Mouse (Mus musculus) heart, embryonic 15.5 days (tissue): Measurements from ENCODE around the gene Zfp787. TPM values are rescaled to one million over a fixed set of nuclear protein-coding genes. Genes with fewer than 3 reads are reported as not detected.
"Not testable (repeated sequence)": the region's sequence is repeated elsewhere in the genome, so short reads cannot be mapped to it uniquely, and the experiment has no call there.

Experiments
- ATAC-seq: fragments of 200-750 bp; cut with Nextera tagmentation; replicated peaks from 2 replicates; pipeline ENCODE4 v1.8.0; 2017; ENCODE audit warnings: low read depth, moderate TSS enrichment; ENCODE audit not compliant: insufficient number of reproducible peaks, insufficient read depth, low FRiP score
- H3K27ac ChIP-seq: fragments of 300-500 bp; sonication (generic); 2 replicates; pipeline ENCODE4 v1.5.1; 2015; ENCODE audit warnings: mild to moderate bottlenecking, inconsistent platforms
- H3K27me3 ChIP-seq: fragments of 300-500 bp; sonication (generic); 2 replicates; pipeline ENCODE4 v1.6.1; 2015; ENCODE audit warnings: inconsistent platforms
- H3K36me3 ChIP-seq: fragments of 300-500 bp; sonication (generic); 2 replicates; pipeline ENCODE4 v1.6.1; 2015; ENCODE audit warnings: mild to moderate bottlenecking, inconsistent platforms
- H3K4me1 ChIP-seq: fragments of 300-500 bp; sonication (generic); replicated peaks from 2 replicates; pipeline ENCODE4 v1.6.1; 2015; ENCODE audit warnings: inconsistent platforms
- H3K4me2 ChIP-seq: fragments of 300-500 bp; sonication (generic); 2 replicates; pipeline ENCODE4 v1.6.1; 2015; ENCODE audit warnings: inconsistent platforms, mild to moderate bottlenecking, moderate library complexity
- H3K4me3 ChIP-seq: fragments of 300-500 bp; sonication (generic); 2 replicates; pipeline ENCODE4 v1.5.1; 2015; ENCODE audit warnings: mild to moderate bottlenecking, inconsistent platforms
- H3K9ac ChIP-seq: fragments of 300-500 bp; sonication (generic); 2 replicates; pipeline ENCODE4 v1.6.1; 2015; ENCODE audit warnings: mild to moderate bottlenecking, inconsistent platforms
- H3K9me3 ChIP-seq: fragments of 300-500 bp; sonication (generic); replicated peaks from 2 replicates; pipeline ENCODE4 v1.6.1; 2016; ENCODE audit warnings: inconsistent platforms
- WGBS: fragments of 180-500 bp; shearing (Covaris S2); methylation state at CpG from one replicate; pipeline ENCODE4 v1.1.7; 2015; ENCODE audit warnings: mixed read lengths; 5-methylcytosine and 5-hydroxymethylcytosine counted together
- polyA plus RNA-seq: library from polyadenylated mRNA; unstranded; fragments of >200 nt; fragmentation: Nextera tagmentation; extraction: Ambion mirVana; gene quantifications from 2 replicates; pipeline ENCODE4 v1.2.1, GENCODE M21; 2015

Gene Zfp787
- polyA plus RNA-seq, 1 experiment from 2014 or later, result 19.8 TPM

DNA sequence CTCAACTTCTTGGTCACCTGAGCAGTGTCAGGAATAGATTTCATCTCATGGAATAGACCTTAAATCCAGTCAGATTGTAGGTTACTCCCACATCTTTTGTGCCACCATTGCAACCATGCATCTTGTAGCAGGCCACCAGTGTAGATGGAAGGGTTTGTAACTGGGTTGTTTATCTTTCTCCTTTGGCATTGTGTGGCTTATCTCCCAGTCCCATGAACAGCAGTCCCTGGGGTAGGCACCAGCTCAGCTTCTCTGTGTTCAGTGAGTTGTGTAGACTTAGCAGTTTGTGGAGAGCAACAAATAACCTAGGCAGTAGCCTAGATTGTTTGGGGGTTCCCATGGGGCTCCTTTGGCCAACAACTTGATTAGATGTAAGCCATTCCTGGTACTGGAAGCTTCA, 27.1 kb upstream of the Zfp787 start:
- H3K4me2 ChIP-seq, result no peak overlapping the region
- H3K36me3 ChIP-seq, result peaks cover 20% of the 10 kb centered on the region
- H3K27ac ChIP-seq, result no peak overlapping the region
- no peak for ATAC-seq
- H3K4me3 ChIP-seq, result no peak overlapping the region
- H3K27me3 ChIP-seq, result no peaks in the 10 kb centered on the region
- H3K4me1 ChIP-seq, result peaks cover 23% of the 10 kb centered on the region
- H3K9me3 ChIP-seq, result no peaks in the 10 kb centered on the region
- no peak overlapping the region for H3K9ac ChIP-seq

DNA sequence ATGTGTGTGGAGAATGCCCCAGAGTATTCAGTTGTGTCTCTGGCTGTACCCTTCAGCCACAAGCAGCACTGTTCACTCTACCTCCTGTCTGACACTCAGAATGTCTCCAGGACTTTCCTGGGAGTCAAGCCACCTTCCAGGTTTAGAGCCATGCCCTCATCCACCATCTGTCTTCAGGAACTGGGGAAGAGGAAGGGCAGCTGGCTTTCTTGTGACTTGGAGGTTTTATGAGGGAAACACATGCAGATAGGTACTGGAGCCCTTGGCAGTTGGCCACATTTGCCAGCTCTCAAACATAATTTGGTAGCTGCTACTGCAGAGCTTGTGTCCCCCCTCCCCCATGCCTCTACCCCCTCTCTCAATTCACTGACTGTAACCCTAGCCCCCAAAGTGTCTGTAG, 23.2 kb upstream of the Zfp787 start:
- H3K27me3 ChIP-seq, result no peaks in the 10 kb centered on the region
- peaks cover 4% of the 10 kb centered on the region; the same call in 1 of the 2 replicates for H3K36me3 ChIP-seq
- no peak for ATAC-seq
- H3K9ac ChIP-seq, result no peak overlapping the region
- no peak overlapping the region for H3K4me3 ChIP-seq
- H3K4me1 ChIP-seq, result peaks cover 20% of the 10 kb centered on the region
- no peak overlapping the region for H3K4me2 ChIP-seq
- H3K9me3 ChIP-seq, result no peaks in the 10 kb centered on the region
- no peak overlapping the region for H3K27ac ChIP-seq

DNA sequence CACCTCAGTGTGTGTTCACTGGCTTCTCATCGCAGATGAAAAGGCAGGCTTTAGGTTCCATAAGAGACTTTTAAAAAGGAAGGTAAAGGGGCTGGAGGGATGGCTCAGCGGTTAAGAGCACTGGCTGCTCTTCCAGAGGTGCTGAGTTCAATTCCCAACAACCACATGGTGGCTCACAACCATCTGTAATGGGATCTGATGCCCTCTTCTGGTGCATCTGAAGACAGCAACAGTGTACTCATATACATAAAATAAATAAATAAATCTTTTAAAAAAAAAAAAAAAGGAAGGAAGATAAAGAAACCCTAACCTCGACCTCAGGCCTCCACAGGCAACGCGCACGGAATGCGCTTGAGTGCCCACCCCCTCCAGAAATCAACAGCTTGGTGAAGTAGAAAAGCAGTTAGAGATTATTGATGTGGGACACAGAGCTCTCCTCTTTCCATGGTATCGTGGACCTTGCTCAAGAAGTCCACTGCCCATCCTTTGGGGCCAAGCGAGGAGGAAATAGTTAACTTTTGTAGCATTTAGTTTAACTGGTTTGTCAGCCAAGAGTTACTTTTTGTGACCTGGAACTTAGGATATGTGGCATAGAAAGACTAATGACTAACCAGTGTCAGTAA, 18.7 kb upstream of the Zfp787 start:
- H3K36me3 ChIP-seq, H3K9me3 ChIP-seq, H3K4me3 ChIP-seq, H3K9ac ChIP-seq, H3K4me2 ChIP-seq, ATAC-seq, H3K27me3 ChIP-seq, H3K27ac ChIP-seq: not testable (repeated sequence)
- H3K4me1 ChIP-seq, result peaks cover 26% of the 10 kb centered on the region
- 70% methylated on average over 9 of the region's 9 CpGs for WGBS

DNA sequence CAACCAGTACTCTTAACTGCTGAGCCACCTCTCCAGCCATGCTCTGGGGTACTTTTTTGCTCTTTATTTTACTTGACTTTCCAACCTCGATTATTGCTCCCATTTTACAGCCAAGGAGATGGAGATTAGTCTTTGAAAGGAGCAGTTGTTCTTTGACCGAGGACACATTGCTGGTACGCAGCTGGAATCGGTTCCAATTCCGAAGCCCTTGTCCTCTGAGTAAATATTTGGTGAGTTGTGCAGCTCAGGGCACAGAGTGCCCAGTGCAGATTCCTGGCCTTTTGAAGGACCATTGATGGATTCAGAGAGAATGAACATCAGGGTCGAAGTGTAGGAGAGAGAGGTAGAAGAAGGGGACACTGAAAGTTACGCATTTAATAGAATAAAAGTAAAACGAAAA, 18.1 kb upstream of the Zfp787 start:
- 88% methylated on average over 8 of the region's 8 CpGs for WGBS
- Histone ChIP-seq H3K4me2 (no peak overlapping the region), H3K27me3 (no peaks in the 10 kb centered on the region), H3K4me1 (peaks cover 22% of the 10 kb centered on the region), H3K27ac (no peak overlapping the region), H3K9ac (no peak overlapping the region), H3K36me3 (peaks cover 4% of the 10 kb centered on the region; the same call in 1 of the 2 replicates), H3K4me3 (no peak overlapping the region), H3K9me3 (no peaks in the 10 kb centered on the region)
- ATAC-seq, result no peak

DNA sequence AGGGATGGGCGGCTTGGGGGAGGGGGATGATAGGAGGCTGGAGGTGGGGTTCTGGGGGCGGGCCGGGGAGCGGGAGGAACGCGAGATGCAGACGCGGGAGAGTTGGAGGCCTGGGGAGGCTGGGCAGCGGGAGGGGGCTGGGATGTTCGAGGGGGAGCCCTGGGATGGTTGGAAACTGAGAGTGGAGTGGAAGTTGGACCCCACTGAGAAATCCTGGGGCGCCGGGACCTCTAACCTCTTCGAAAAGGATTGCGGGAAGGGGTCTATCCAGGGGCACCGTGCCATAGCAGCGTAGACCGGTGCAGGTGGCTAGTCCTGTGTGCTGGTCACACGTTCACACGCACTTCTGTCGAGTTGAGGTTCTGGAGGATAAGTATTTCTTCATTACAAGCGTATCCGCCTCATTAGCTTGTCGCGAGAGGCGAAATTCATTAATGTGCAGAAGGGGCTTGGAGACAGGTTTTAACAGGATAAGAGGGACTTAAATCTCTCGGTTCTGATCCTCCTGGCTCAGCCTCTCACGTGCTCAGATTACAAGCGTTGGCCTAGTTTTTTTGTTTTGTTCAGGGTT, 17.0 kb upstream of the Zfp787 start:
- no peaks in the 10 kb centered on the region for H3K27me3 ChIP-seq
- H3K36me3 ChIP-seq, result peaks cover 4% of the 10 kb centered on the region; the same call in 1 of the 2 replicates
- peaks cover 21% of the 10 kb centered on the region for H3K4me1 ChIP-seq
- peak overlapping the region; percentile 70 for H3K4me3 ChIP-seq
- H3K9me3 ChIP-seq, result no peaks in the 10 kb centered on the region
- peak overlapping the region; percentile 70 for H3K9ac ChIP-seq
- peak overlapping the region; percentile 92 for H3K4me2 ChIP-seq
- peak; percentile 16 for ATAC-seq
- WGBS, result under 1% methylated on average over 28 of the region's 28 CpGs
- H3K27ac ChIP-seq, result peak overlapping the region; percentile 53

DNA sequence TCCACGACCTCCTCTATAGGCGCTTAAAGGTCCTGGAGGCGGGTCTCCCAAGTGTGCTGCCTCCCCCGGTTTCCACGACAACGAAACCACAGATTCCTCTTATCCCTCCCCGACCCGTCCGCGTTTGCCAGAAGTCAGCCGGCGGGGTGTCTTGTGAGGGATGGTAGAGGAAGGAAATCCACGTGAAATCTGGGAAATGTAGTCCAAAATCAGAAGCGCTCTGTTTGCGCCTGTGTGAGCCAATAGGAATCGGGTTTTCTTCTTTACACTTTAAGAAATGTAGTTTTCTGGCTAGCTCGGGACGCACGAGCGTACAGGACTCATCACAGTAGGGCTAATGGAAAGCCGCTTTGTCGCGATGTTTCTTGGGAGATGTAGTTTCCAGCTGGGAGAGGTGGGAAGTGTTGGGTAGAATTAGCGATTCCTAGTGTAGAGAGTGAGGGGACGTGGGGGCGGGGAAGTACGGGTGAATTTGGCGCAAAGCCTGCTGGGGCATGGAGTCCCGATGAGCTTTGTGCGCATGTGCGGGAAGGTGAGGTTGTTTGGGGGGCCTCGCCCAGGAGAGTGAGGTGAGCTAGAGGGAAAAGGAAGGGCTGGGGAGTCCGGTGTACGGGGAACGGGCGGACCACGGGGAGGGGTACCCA, 16.3 kb upstream of the Zfp787 start, which contains the start of gene Zfp444:
Zfp444 (plus strand) TSS at position 221 of the 644 bp plus-strand sequence.
- H3K4me2 ChIP-seq, result peak within 1 kb of the TSS; percentile 92
- under 1% methylated on average over 37 of the region's 37 CpGs for WGBS
- H3K4me3 ChIP-seq, result peak within 1 kb of the TSS; percentile 70
- H3K9ac ChIP-seq, result peak within 1 kb of the TSS; percentile 70
- H3K9me3 ChIP-seq, result no peaks in the 10 kb centered on the region
- peaks cover 21% of the 10 kb centered on the region for H3K4me1 ChIP-seq
- peaks cover 3% of the 10 kb centered on the region; the same call in 1 of the 2 replicates for H3K36me3 ChIP-seq
- H3K27me3 ChIP-seq, result no peaks in the 10 kb centered on the region
- peak; percentile 97 for ATAC-seq
- peak within 1 kb of the TSS; percentile 85 for H3K27ac ChIP-seq

DNA sequence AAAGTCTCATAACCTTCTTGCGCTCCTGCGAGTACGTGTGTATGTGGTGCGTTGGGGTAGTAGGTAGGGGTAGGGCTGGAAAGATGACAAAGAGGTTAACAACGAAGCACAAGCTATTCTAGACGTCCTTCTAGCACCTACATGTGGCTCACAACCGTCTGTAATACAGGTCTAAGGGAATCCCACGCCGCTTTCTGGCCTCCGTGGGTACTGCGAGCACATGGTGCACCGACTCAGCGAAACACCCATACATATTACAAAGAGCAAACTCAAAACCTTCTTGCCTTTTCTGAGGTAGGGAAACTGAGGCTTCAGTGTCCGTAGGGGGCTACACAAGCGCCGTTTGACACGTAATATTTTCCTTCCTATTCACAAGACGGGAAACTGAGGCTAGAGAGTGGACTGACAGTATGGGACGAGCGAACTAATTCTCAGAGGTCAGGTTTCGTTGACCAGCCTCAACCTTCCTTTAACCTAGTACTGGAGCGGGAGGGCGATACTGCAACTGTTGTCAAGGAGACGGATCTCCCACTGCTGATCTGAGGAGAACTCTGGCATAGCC, 15.7 kb upstream of the Zfp787 start:
- Histone ChIP-seq H3K27ac (peak overlapping the region; percentile 85), H3K9me3 (no peaks in the 10 kb centered on the region), H3K36me3 (no peaks in the 10 kb centered on the region), H3K27me3 (no peaks in the 10 kb centered on the region), H3K4me1 (peaks cover 21% of the 10 kb centered on the region), H3K4me2 (peak overlapping the region; percentile 92), H3K9ac (peak overlapping the region; percentile 57), H3K4me3 (peak overlapping the region; percentile 70)
- WGBS, result 1% methylated on average over 24 of the region's 24 CpGs
- peak; percentile 33; the same call in 1 of the 2 replicates for ATAC-seq

DNA sequence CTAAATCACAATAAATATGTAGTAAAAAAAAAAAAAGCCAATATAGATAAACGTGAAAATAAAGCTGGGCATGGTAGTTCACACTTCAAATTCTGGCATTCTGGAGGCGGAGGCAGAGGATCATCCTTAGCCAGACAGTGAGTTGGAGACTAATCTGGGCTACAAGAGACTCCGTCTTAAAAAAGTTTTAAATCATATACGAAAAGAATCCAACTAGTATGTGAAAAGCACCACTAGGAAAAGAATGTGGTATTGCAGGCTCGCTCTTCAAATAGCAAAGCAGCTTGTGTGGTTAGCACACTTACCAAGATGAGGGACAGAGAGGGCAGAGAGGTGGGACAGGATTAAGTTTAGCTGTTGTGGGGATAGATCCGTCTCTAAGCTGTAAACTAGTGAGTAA, 15.1 kb upstream of the Zfp787 start:
- H3K27me3 ChIP-seq, result no peaks in the 10 kb centered on the region
- H3K27ac ChIP-seq, result peak overlapping the region; percentile 85
- no peak for ATAC-seq
- H3K4me3 ChIP-seq, result peak overlapping the region; percentile 70
- no peaks in the 10 kb centered on the region for H3K36me3 ChIP-seq
- H3K9ac ChIP-seq, result 0 out of 2 replicates have a peak overlapping the region, but pooled peaks have one; percentile 57
- H3K4me1 ChIP-seq, result peaks cover 21% of the 10 kb centered on the region
- H3K4me2 ChIP-seq, result peak overlapping the region; percentile 92
- WGBS, result 50% methylated on average over 6 of the region's 6 CpGs
- no peaks in the 10 kb centered on the region for H3K9me3 ChIP-seq

DNA sequence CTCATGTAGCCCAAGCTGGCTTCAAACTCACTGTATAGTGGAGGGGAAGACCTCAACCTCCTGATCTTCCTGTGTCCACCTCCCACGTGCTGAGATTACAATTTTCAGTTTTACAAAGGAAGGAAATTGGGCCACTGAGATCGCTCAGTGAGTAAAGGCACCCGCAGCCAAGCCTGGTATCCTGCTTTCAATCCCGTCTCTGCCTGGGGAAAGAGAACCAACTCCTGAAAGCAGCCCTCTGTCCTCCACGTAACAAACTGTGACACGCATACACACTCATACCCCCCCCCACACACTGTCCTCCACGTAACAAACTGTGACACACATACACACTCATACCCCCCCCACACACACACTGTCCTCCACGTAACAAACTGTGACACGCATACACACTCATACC, 14.6 kb upstream of the Zfp787 start:
- no peak overlapping the region for H3K4me2 ChIP-seq
- H3K9me3 ChIP-seq, result no peaks in the 10 kb centered on the region
- peaks cover 20% of the 10 kb centered on the region for H3K4me1 ChIP-seq
- no peaks in the 10 kb centered on the region for H3K36me3 ChIP-seq
- H3K4me3 ChIP-seq, result no peak overlapping the region
- H3K27ac ChIP-seq, result no peak overlapping the region
- ATAC-seq, result no peak
- WGBS, result 78% methylated on average over 9 of the region's 9 CpGs
- no peak overlapping the region for H3K9ac ChIP-seq
- H3K27me3 ChIP-seq, result no peaks in the 10 kb centered on the region

DNA sequence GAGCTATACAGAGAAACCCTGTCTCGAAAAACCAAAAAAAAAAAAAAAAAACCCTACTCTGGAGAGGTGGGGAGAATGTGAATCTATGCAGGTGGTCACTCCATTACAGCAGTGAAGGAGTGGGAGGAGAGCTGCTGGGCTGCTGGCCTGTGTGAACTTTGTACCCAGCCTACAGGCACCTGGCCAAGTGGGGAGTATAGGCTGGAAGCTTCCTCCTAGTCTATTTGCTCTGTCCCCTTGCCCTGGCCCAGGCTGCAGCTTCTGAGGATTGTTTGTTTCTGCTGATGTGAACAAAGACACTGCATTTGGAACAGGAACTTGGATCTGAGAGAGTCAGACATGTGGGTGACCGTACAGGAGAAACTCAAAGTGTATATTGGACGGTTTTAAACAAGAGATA, 13.6 kb upstream of the Zfp787 start:
- Histone ChIP-seq H3K4me2 (no peak overlapping the region), H3K36me3 (no peaks in the 10 kb centered on the region), H3K27me3 (no peaks in the 10 kb centered on the region), H3K4me3 (no peak overlapping the region), H3K9me3 (no peaks in the 10 kb centered on the region), H3K4me1 (peaks cover 10% of the 10 kb centered on the region; the same call in 1 of the 2 replicates), H3K27ac (0 out of 2 replicates have a peak overlapping the region, but pooled peaks have one; percentile 34), H3K9ac (no peak overlapping the region)
- WGBS, result 68% methylated on average over 3 of the region's 3 CpGs
- no peak for ATAC-seq

DNA sequence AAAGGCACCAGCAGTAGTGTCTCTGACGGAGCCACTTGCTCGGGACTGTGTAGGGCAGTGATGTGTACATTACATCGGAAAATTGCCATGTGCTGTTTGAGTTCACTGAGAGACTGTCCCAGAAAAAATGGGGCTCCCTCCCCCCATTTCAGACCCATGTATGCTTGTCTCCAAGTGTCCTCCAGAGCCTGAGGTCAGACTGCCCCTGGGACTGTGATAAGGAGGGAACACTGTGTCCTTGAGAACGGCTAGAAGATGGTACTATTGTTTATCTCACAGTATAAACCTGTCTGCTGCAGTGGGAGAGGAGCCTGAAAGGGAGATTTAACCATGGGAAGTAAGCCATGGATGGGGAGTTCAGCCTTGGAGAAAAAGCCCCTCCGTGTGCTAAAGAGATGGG, 8.9 kb upstream of the Zfp787 start:
- no peak overlapping the region for H3K4me3 ChIP-seq
- H3K27ac ChIP-seq, result no peak overlapping the region
- H3K27me3 ChIP-seq, result no peaks in the 10 kb centered on the region
- H3K9me3 ChIP-seq, result no peaks in the 10 kb centered on the region
- ATAC-seq, result no peak
- no peak overlapping the region for H3K4me2 ChIP-seq
- H3K9ac ChIP-seq, result no peak overlapping the region
- no peaks in the 10 kb centered on the region for H3K36me3 ChIP-seq
- no peaks in the 10 kb centered on the region for H3K4me1 ChIP-seq
- WGBS, result 54% methylated on average over 5 of the region's 5 CpGs
